Mouse (Mus musculus): ENCODE measurements at regions not wholly inside any gene's neighbourhood (a gene's known extent, or its start where the extent isn't known, plus 50 kb on each side); places are given as distances from the start of the nearest gene placed in this dataset.

DNA sequence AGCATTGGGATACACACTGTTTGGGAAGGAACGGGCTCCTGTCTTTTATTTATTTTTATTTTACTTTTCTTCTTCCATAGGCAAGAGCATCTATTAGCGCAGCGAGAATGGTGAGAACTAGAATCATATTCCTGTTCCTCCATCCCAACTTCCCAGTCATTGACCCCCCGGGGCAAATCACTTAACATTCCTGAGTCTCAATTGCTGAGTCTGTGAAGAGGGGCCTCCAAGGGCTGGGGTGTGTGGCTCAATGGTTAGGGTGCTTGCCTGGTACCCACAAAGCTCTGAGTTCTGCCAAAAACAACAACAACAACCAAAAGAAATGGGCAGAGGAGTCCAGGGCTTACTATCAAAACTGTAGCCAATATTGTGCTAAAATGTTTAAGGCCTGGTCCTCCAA, 98.5 kb upstream of the Med13l start:
- TF ChIP-seq MYOD1 (IDR thresholded peaks at IDR 0.05; ENCODE audit: control insufficient read depth, insufficient read length, low read depth) (no peak), CTCF (IDR thresholded peaks at IDR 0.05; ENCODE audit: control insufficient read depth, insufficient read depth, insufficient read length) (no peak), CEBPB (IDR thresholded peaks at IDR 0.05; ENCODE audit: low read depth) (no peak)

Measured in C2C12 (cell line).